Mouse (Mus musculus): ENCODE measurements around the gene Ttn.

GRCm38 (mm10) chr2:76992493-76993201 is 10.3 kb upstream of the Ttn start:
- no peak for TF ChIP-seq CTCF (IDR thresholded peaks at IDR 0.05; ENCODE audit: borderline replicate concordance, insufficient read depth, low read length)
- no peak for TF ChIP-seq POLR2A (IDR thresholded peaks at IDR 0.05; ENCODE audit: low read depth, low read length)
